Mouse (Mus musculus) liver, adult (tissue): ENCODE measurements around the gene Slc4a2.

Source experiments
- GATA4 ChIP-seq: IDR thresholded peaks from 2 replicates; pipeline ENCODE4 v1.6.1; 2014; ENCODE audit warnings: mild to moderate bottlenecking, low read length; ENCODE audit not compliant: insufficient replicate concordance

Slc4a2 gene

DNA sequence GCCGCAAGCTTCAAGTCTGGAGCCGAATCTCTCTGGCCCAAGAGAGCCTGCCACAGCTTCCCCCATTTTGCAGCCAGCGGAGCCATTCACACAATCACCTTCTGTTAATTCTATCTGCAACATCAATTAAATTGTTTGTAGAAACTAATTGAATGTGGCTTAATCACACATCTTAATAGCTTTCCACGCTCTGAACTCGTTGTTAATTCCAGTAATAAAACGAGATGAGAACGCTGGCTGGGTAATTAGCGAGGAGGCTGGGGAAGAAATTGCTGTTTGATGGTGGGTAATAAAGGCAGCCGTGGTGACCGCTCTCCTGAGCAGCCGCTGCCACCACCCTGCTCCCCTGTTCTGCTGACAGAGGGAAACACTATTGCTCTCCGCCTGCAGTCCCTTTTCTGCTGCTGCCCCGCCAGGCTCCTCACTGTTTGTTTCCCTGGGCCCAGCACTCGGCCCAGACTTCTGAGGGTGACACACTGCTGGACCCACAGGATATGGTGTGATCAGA lies 66.8 kb downstream of the Slc4a2 start:
- no peak for TF ChIP-seq GATA4
